Mouse (Mus musculus): ENCODE results near the gene Msmb. TPM values are rescaled to one million over a fixed set of nuclear protein-coding genes. Genes with fewer than 3 reads are reported as not detected.
"Not testable (repeated sequence)": the region's sequence is repeated elsewhere in the genome, so short reads cannot be mapped to it uniquely, and the experiment has no call there.

Gene Msmb
- polyA plus RNA-seq, 1 experiment from 2014 or later = not detected

DNA sequence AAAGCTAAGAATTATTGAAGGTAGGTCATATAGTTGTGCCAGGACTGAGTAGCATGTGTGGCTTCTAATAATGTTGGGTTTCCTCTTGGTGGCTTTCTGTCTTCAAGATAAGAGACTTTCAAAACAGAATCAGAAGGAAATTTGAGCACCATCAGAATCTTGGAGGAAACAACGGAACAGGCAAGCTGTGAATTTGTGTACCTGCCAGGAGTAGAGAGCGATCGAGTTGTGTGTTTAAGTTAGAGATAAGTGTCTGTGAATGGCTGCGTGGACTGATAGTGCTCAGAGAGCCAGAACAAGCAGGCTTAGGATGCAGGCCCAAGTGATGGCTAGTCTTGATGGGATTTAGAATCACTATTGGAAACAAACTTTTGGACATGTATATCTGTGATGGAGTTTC lies 10.0 kb upstream of the Msmb start:
- H3K9me3 ChIP-seq (replicated peaks; ENCODE audit: control insufficient read depth, low read length) = no peaks in the 10 kb centered on the region
- H3K4me3 ChIP-seq (ENCODE audit: low read depth, low read length) = no peak overlapping the region
- no peaks in the 10 kb centered on the region for H3K4me1 ChIP-seq (ENCODE audit: control insufficient read depth, insufficient read depth, low read length)
- no peaks in the 10 kb centered on the region for H3K36me3 ChIP-seq (replicated peaks; ENCODE audit: control insufficient read depth, insufficient read depth, low read depth, low read length)
- no peak overlapping the region for H3K4me2 ChIP-seq (ENCODE audit: low read depth, low read length)
- no peak overlapping the region for H3K27ac ChIP-seq (replicated peaks; ENCODE audit: low read depth, low read length)
- no peaks in the 10 kb centered on the region for H3K27me3 ChIP-seq (ENCODE audit: control insufficient read depth, insufficient read depth, low read length)
- DNase-seq (ENCODE audit: low spot score) = no peak
- H3K9ac ChIP-seq (replicated peaks; ENCODE audit: low read length) = no peak overlapping the region
- WGBS = 89% methylated on average over 4 of the region's 4 CpGs
- ATAC-seq (replicated peaks; ENCODE audit: insufficient number of reproducible peaks, low FRiP score, low TSS enrichment, low read depth) = no peak

DNA sequence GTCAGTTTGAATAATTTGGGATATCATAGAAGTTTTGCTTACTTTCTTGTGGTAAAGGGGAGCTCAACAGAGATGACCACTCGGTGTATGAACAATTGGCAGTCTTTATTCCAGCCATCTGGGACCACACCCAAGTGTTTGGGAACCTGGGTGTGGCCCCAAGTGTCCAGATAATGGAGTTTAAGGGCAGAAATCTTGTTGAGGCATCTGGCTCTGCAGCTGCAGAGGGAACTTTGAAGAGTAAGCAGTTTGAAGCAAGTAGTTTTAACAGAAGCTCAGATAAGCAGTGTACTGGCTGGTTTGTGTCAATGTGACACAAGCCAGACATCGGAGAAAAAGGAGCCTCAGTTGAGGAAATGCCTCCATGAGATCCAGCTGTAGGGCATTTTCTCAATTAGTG lies 7.5 kb upstream of the Msmb start:
- no peaks in the 10 kb centered on the region for H3K27me3 ChIP-seq (ENCODE audit: control insufficient read depth, insufficient read depth, low read length)
- H3K27ac ChIP-seq (replicated peaks; ENCODE audit: low read depth, low read length) = no peak overlapping the region
- ATAC-seq (replicated peaks; ENCODE audit: insufficient number of reproducible peaks, low FRiP score, low TSS enrichment, low read depth) = no peak
- no peak overlapping the region for H3K9ac ChIP-seq (replicated peaks; ENCODE audit: low read length)
- peak; percentile 33 for DNase-seq (ENCODE audit: low spot score)
- H3K4me3 ChIP-seq (ENCODE audit: low read depth, low read length) = no peak overlapping the region
- 61% methylated on average over 2 of the region's 2 CpGs for WGBS
- no peaks in the 10 kb centered on the region for H3K4me1 ChIP-seq (ENCODE audit: control insufficient read depth, insufficient read depth, low read length)
- H3K36me3 ChIP-seq (replicated peaks; ENCODE audit: control insufficient read depth, insufficient read depth, low read depth, low read length) = no peaks in the 10 kb centered on the region
- H3K9me3 ChIP-seq (replicated peaks; ENCODE audit: control insufficient read depth, low read length) = no peaks in the 10 kb centered on the region
- no peak overlapping the region for H3K4me2 ChIP-seq (ENCODE audit: low read depth, low read length)

DNA sequence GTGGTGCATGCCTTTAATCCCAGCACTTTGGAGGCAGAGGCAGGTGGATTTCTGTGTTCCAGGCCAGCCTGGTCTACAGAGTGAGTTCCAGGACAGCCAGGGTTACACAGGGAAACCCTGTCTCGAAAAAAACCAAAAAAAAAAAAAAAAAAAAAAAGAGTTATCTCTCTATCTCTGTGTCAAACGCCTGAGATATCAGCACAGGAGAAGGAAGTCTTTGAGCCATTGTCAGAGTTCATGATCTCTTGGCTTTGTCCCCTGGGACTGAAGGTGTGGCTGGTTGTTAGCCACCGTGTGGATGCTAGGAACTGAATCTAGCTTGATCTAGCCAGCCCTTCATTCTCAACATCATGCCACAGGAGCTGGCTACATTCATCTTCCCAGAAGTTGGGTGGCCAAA lies 5.4 kb upstream of the Msmb start:
- H3K36me3 ChIP-seq (replicated peaks; ENCODE audit: control insufficient read depth, insufficient read depth, low read depth, low read length); ATAC-seq (replicated peaks; ENCODE audit: insufficient number of reproducible peaks, low FRiP score, low TSS enrichment, low read depth); H3K4me2 ChIP-seq (ENCODE audit: low read depth, low read length); H3K9ac ChIP-seq (replicated peaks; ENCODE audit: low read length); H3K27me3 ChIP-seq (ENCODE audit: control insufficient read depth, insufficient read depth, low read length); H3K27ac ChIP-seq (replicated peaks; ENCODE audit: low read depth, low read length); H3K4me3 ChIP-seq (ENCODE audit: low read depth, low read length); DNase-seq (ENCODE audit: low spot score); H3K4me1 ChIP-seq (ENCODE audit: control insufficient read depth, insufficient read depth, low read length); H3K9me3 ChIP-seq (replicated peaks; ENCODE audit: control insufficient read depth, low read length): not testable (repeated sequence)
- 60% methylated on average over 3 of the region's 3 CpGs for WGBS

DNA sequence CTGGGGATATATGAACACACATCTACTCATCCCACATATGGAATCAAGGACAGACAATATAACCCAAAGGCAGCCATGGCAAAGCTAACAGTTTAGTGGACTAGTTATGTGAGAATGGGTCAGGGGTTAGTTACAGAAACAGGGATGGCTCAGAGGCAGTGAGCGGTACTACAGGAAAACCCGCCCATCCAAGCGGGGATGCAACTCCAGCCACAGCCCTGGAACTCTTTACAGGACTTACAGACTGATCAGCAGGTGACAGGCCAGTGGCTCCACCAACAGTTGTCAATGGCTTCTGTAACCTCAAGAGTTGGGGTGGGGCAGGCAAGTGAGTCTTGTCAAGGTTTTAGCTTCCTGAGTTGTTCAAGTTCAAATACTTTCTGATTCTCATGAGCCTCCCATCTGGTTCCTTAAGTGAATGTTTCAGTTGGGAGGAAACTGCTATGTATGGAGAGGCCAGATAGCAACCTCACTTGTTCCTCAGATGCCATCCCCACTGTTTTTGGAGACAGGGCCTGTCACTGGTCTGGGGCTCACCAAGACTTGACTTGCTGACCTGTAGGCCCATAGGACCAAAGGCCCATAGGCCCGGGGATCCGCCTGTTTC lies 1.4 kb upstream of the Msmb start:
- no peak for ATAC-seq (replicated peaks; ENCODE audit: insufficient number of reproducible peaks, low FRiP score, low TSS enrichment, low read depth)
- no peaks in the 10 kb centered on the region for H3K27me3 ChIP-seq (ENCODE audit: control insufficient read depth, insufficient read depth, low read length)
- H3K4me2 ChIP-seq (ENCODE audit: low read depth, low read length) = no peak overlapping the region
- H3K4me1 ChIP-seq (ENCODE audit: control insufficient read depth, insufficient read depth, low read length) = no peaks in the 10 kb centered on the region
- no peak overlapping the region for H3K27ac ChIP-seq (replicated peaks; ENCODE audit: low read depth, low read length)
- DNase-seq (ENCODE audit: low spot score) = no peak
- no peaks in the 10 kb centered on the region for H3K36me3 ChIP-seq (replicated peaks; ENCODE audit: control insufficient read depth, insufficient read depth, low read depth, low read length)
- WGBS = 73% methylated on average over 5 of the region's 5 CpGs
- H3K9me3 ChIP-seq (replicated peaks; ENCODE audit: control insufficient read depth, low read length) = no peaks in the 10 kb centered on the region
- no peak overlapping the region for H3K4me3 ChIP-seq (ENCODE audit: low read depth, low read length)
- H3K9ac ChIP-seq (replicated peaks; ENCODE audit: low read length) = no peak overlapping the region

DNA sequence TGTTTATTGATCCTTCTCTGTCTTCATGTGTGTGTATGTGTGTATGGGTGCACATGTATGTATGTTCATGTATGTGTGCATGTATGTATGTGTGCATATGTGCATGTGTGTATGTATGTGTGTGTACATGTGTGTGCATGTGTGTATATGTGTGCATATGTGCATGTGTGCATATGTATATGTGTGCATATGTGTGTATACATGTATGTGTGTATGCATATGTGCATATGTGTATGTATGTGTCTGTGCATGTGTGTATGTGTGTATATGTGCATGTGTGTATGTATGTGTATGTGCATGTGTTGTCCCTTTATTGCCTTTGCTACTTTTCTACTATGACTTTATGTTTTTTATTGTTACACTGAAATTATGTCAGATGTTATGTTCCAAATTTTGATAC lies 2.9 kb downstream of the Msmb start:
- Histone ChIP-seq H3K27me3 (ENCODE audit: control insufficient read depth, insufficient read depth, low read length) (no peaks in the 10 kb centered on the region), H3K9ac (replicated peaks; ENCODE audit: low read length) (no peak overlapping the region), H3K4me1 (ENCODE audit: control insufficient read depth, insufficient read depth, low read length) (no peaks in the 10 kb centered on the region), H3K27ac (replicated peaks; ENCODE audit: low read depth, low read length) (no peak overlapping the region), H3K9me3 (replicated peaks; ENCODE audit: control insufficient read depth, low read length) (no peaks in the 10 kb centered on the region), H3K36me3 (replicated peaks; ENCODE audit: control insufficient read depth, insufficient read depth, low read depth, low read length) (no peaks in the 10 kb centered on the region), H3K4me2 (ENCODE audit: low read depth, low read length) (no peak overlapping the region), H3K4me3 (ENCODE audit: low read depth, low read length) (no peak overlapping the region)
- DNase-seq (ENCODE audit: low spot score) (no peak), ATAC-seq (replicated peaks; ENCODE audit: insufficient number of reproducible peaks, low FRiP score, low TSS enrichment, low read depth) (no peak)

DNA sequence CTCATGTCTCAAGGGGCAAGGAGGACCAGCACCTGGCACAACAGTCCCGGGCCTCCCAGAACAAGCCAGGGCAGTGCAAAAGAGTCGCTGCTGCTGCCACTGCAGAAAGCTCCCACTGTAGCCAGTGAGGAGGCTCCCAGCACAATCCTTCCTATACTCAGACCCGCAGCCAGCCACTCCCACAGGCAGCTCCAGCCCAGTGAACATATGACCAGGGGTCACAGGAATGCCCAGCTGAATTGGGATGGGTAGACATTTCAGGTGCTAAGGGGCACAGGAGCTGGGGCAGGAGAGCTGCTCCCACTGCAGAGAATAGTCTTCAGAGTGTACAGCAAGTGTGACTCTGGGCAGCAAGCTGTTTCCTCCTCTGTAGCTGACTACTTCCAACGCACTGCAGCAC lies 3.6 kb downstream of the Msmb start:
- Histone ChIP-seq H3K27ac (replicated peaks; ENCODE audit: low read depth, low read length) (no peak overlapping the region), H3K4me3 (ENCODE audit: low read depth, low read length) (no peak overlapping the region), H3K4me1 (ENCODE audit: control insufficient read depth, insufficient read depth, low read length) (no peaks in the 10 kb centered on the region), H3K4me2 (ENCODE audit: low read depth, low read length) (no peak overlapping the region), H3K9ac (replicated peaks; ENCODE audit: low read length) (no peak overlapping the region), H3K9me3 (replicated peaks; ENCODE audit: control insufficient read depth, low read length) (no peaks in the 10 kb centered on the region), H3K36me3 (replicated peaks; ENCODE audit: control insufficient read depth, insufficient read depth, low read depth, low read length) (no peaks in the 10 kb centered on the region), H3K27me3 (ENCODE audit: control insufficient read depth, insufficient read depth, low read length) (no peaks in the 10 kb centered on the region)
- DNase-seq (ENCODE audit: low spot score) = no peak
- 67% methylated on average over 4 of the region's 4 CpGs for WGBS
- no peak for ATAC-seq (replicated peaks; ENCODE audit: insufficient number of reproducible peaks, low FRiP score, low TSS enrichment, low read depth)

DNA sequence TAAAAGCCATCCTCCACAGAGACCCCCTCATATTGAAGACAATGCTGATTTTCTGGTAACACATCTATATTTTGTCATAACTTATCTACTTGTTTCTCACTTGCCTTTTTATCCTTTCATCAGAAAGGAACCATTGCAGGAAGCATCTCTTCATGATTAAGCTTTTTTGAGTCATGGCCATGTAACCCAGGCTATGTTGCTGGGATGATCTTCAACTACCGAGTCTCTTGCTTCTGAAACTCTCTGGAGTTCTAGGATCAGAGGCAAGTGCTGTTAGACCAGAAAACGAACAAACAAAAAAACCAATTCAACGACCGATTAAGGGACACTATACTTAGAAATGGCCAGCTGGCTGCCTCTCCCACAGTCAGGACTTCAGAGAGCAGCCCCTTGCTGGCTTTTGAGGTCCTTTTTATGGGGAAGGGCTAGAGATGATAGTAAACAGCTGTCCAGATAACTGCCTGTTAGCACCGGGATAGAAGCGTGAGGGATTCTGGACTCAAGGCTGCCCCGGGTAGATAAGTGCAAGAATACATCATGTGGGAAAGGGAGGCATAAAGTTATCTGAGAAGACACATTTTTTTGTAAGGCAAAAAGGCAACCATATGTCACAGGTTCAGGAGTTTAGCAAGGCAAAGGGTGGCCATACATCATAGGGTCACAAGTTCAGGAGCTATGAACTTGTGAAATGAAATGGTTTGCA lies 4.1 kb downstream of the Msmb start:
- Histone ChIP-seq H3K4me1 (ENCODE audit: control insufficient read depth, insufficient read depth, low read length) (no peaks in the 10 kb centered on the region), H3K4me3 (ENCODE audit: low read depth, low read length) (no peak overlapping the region), H3K27ac (replicated peaks; ENCODE audit: low read depth, low read length) (no peak overlapping the region), H3K9me3 (replicated peaks; ENCODE audit: control insufficient read depth, low read length) (no peaks in the 10 kb centered on the region), H3K4me2 (ENCODE audit: low read depth, low read length) (no peak overlapping the region), H3K9ac (replicated peaks; ENCODE audit: low read length) (no peak overlapping the region), H3K27me3 (ENCODE audit: control insufficient read depth, insufficient read depth, low read length) (no peaks in the 10 kb centered on the region), H3K36me3 (replicated peaks; ENCODE audit: control insufficient read depth, insufficient read depth, low read depth, low read length) (no peaks in the 10 kb centered on the region)
- WGBS = 85% methylated on average over 7 of the region's 7 CpGs
- ATAC-seq (replicated peaks; ENCODE audit: insufficient number of reproducible peaks, low FRiP score, low TSS enrichment, low read depth) (no peak), DNase-seq (ENCODE audit: low spot score) (no peak)

DNA sequence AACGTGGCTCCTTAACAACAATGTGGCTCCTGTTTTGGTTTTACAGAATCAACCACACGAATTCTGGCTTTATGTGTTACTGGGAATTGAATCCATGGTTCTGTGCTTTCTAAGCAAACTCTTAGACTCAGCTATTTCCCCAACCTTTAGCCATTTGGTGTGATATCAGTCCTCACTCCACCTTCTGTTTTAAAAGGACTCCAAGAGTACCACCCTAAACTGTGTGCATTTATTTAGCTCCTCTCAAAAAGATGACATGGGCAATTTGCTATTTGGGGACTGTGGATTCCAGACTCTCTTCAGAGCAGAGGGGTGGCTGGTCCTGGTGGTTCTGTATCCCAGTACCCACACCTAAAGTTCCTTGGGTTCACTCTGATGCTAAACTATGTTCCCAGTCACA lies 4.8 kb downstream of the Msmb start:
- no peak overlapping the region for H3K4me3 ChIP-seq (ENCODE audit: low read depth, low read length)
- ATAC-seq (replicated peaks; ENCODE audit: insufficient number of reproducible peaks, low FRiP score, low TSS enrichment, low read depth) = no peak
- no peak overlapping the region for H3K4me2 ChIP-seq (ENCODE audit: low read depth, low read length)
- H3K36me3 ChIP-seq (replicated peaks; ENCODE audit: control insufficient read depth, insufficient read depth, low read depth, low read length) = no peaks in the 10 kb centered on the region
- no peak overlapping the region for H3K9ac ChIP-seq (replicated peaks; ENCODE audit: low read length)
- no peaks in the 10 kb centered on the region for H3K27me3 ChIP-seq (ENCODE audit: control insufficient read depth, insufficient read depth, low read length)
- H3K9me3 ChIP-seq (replicated peaks; ENCODE audit: control insufficient read depth, low read length) = no peaks in the 10 kb centered on the region
- no peak for DNase-seq (ENCODE audit: low spot score)
- WGBS = 69% methylated on average over 2 of the region's 2 CpGs
- H3K27ac ChIP-seq (replicated peaks; ENCODE audit: low read depth, low read length) = no peak overlapping the region
- no peaks in the 10 kb centered on the region for H3K4me1 ChIP-seq (ENCODE audit: control insufficient read depth, insufficient read depth, low read length)

Measured in embryonic facial prominence, embryonic 11.5 days (tissue).